Mouse (Mus musculus): ENCODE measurements around the gene Kank1. TPM values are rescaled to one million over a fixed set of nuclear protein-coding genes. Genes with fewer than 3 reads are reported as not detected.

Kank1 gene
- polyA plus RNA-seq, 1 experiment = not detected

DNA sequence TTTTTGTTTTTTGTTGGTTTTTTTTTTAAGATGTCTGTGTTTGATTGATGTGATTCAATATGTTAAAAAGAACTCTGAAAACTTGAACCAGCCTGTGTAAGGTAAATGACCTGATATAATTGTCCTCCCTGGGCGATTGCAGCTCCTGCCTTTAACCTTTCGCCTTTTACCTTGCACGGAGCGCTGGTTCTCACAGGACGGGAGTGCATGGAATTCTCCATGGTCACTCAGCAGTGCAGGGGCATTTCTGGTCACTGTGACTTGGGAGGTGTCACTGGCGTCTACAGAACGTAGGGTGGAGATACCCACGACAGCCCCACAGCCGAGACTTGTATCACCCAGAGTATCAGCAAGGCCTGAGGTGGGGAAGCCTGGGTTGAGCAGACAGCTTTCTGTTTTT is 34.8 kb downstream of the Kank1 start:
- Histone ChIP-seq H3K9me3 (ENCODE audit: control insufficient read depth, low read length) (peaks cover 4% of the 10 kb centered on the region; the same call in 1 of the 2 replicates), H3K36me3 (ENCODE audit: control insufficient read depth) (no peaks in the 10 kb centered on the region), H3K27me3 (ENCODE audit: control insufficient read depth) (no peaks in the 10 kb centered on the region), H3K4me3 (replicated peaks) (no peak overlapping the region), H3K4me1 (ENCODE audit: control insufficient read depth) (no peaks in the 10 kb centered on the region)
- TF ChIP-seq TAL1 (IDR thresholded peaks at IDR 0.05; ENCODE audit: low read length) = no peak
- no peak for TF ChIP-seq GATA1 (IDR thresholded peaks at IDR 0.05; ENCODE audit: low read length)

DNA sequence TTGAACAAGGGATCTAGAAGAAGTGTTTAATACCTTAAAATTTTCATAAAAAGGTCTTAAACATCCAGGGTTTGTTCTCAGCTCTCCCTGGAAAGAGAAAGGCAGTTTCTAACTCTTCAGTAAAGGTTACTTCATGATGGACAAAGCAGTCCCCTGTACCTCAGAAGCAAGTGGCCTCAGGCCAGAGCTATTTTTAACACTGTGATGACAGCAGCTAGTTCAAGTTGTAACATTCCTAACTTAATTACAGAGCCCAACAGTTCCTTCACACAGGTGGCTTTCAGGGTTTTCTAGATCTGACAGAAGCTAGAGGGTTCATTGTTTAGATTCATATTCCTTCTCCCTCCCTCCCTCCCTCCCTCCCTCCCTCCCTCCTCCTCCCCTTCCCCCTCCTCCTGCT is 36.4 kb downstream of the Kank1 start:
- no peaks in the 10 kb centered on the region for H3K36me3 ChIP-seq (ENCODE audit: control insufficient read depth)
- H3K4me1 ChIP-seq (ENCODE audit: control insufficient read depth) = no peaks in the 10 kb centered on the region
- no peaks in the 10 kb centered on the region for H3K27me3 ChIP-seq (ENCODE audit: control insufficient read depth)
- peaks cover 4% of the 10 kb centered on the region; the same call in 1 of the 2 replicates for H3K9me3 ChIP-seq (ENCODE audit: control insufficient read depth, low read length)
- TF ChIP-seq TAL1 (IDR thresholded peaks at IDR 0.05; ENCODE audit: low read length) = no peak
- TF ChIP-seq GATA1 (IDR thresholded peaks at IDR 0.05; ENCODE audit: low read length) = no peak
- no peak overlapping the region for H3K4me3 ChIP-seq (replicated peaks)

DNA sequence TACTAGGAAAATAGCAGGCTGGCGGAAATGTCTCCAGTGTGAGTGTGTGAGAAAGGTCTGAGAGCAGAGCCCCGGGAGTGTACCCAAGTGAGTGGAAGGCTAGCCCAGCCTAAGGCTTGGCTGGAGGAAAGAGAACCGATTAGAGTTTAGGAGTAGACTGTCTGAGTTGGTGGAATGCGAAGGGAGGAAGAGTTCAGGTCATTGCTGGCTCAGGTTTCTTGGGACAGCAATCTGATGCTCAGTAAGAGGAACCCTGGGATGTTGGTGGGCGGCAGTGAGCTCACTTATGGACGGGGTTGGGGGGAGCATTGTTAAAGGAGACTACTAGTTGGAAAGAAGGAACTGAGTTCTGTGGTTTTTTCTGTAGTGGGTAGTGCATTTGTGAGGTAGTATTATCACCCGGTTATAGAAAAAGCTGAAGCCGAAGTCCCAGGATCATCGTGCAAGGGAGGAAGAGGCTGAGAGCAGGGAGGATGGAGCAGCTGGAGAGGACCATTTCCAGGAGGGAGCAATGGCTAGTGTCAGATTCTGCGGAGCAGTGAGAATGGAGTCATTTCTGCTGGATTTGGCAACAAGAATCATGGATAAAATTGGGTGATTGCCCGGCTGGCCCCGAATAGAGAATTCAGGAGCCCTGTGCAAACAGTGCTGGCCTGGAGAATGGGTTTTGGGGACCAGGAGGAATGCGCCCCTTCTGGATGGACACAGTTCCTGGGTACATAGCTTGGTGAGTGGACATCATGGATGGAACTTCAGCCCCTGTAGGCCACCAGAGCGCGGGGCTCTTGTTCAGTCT is 40.0 kb downstream of the Kank1 start:
- Histone ChIP-seq H3K4me1 (ENCODE audit: control insufficient read depth) (no peaks in the 10 kb centered on the region), H3K27me3 (ENCODE audit: control insufficient read depth) (no peaks in the 10 kb centered on the region), H3K4me3 (replicated peaks) (no peak overlapping the region), H3K36me3 (ENCODE audit: control insufficient read depth) (no peaks in the 10 kb centered on the region), H3K9me3 (ENCODE audit: control insufficient read depth, low read length) (no peaks in the 10 kb centered on the region)
- TF ChIP-seq TAL1 (IDR thresholded peaks at IDR 0.05; ENCODE audit: low read length) = no peak
- TF ChIP-seq GATA1 (IDR thresholded peaks at IDR 0.05; ENCODE audit: low read length) = no peak

DNA sequence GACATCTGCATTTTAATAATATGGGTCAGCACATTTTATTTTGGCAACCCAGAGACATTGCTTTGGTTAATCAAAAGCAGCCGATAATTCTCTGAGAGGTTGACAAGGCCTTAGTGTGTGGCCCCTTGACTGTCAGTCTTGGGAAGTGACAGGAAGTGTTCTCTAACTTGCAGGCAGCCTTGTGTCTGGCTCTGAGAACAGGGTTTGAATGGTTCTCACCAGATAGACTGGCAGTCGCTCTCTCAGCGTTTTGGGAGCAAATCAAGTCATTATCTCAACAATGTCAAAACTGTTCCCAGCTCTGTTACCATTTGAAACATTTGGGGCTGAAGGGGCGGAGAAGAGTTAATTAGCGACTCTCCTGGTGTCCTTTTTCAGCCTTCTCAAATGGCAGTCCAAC is 41.0 kb downstream of the Kank1 start:
- H3K4me3 ChIP-seq (replicated peaks) = no peak overlapping the region

DNA sequence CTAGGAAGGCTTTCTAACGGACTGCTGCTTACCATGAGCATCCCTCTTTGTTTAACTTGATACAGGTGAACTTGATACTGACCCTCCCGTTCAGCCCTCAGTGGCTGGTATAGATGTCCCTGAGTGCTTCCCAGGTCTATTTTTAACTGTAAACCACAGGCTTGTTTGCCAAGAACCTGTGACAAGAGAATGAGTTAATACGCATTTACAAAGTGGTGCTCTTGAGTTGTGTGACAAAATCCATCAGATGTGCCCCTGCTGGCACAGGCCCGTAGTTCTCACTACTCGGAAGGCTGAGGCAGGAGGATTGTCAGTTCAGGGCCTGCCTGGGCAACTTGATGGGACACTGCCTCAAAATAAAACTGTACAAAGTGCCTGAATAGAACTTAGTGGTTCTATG is 42.8 kb downstream of the Kank1 start:
- Histone ChIP-seq H3K9me3 (ENCODE audit: control insufficient read depth, low read length) (no peaks in the 10 kb centered on the region), H3K36me3 (ENCODE audit: control insufficient read depth) (no peaks in the 10 kb centered on the region), H3K4me3 (replicated peaks) (no peak overlapping the region), H3K27me3 (ENCODE audit: control insufficient read depth) (no peaks in the 10 kb centered on the region), H3K4me1 (ENCODE audit: control insufficient read depth) (no peaks in the 10 kb centered on the region)
- no peak for TF ChIP-seq GATA1 (IDR thresholded peaks at IDR 0.05; ENCODE audit: low read length)
- TF ChIP-seq TAL1 (IDR thresholded peaks at IDR 0.05; ENCODE audit: low read length) = no peak

More for the DNA sequence above, 41.0 kb downstream of the Kank1 start:
- Histone ChIP-seq H3K9me3 (ENCODE audit: control insufficient read depth, low read length) (no peaks in the 10 kb centered on the region), H3K27me3 (ENCODE audit: control insufficient read depth) (no peaks in the 10 kb centered on the region), H3K4me1 (ENCODE audit: control insufficient read depth) (no peaks in the 10 kb centered on the region), H3K36me3 (ENCODE audit: control insufficient read depth) (no peaks in the 10 kb centered on the region)
- TF ChIP-seq GATA1 (IDR thresholded peaks at IDR 0.05; ENCODE audit: low read length) (no peak), TAL1 (IDR thresholded peaks at IDR 0.05; ENCODE audit: low read length) (no peak)

DNA sequence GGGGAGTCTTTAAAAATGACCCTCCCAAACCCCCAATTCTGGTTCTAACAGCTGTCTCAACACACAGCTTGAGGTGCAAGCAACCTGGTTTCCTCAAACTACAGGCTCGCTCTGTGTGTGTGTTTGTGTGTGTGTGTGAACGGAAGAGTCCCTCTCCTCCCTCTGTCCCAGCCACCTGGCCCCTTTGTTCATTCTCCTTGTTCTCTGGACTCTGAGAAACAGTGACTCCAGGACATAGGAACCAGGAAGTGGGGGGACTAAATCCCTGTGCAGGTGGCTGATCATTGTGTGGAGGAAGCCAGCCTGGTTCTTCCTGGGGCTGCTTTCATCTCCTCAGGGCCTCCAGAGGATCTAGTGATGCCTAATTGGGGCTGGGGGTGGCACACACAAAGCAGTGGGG is 46.9 kb downstream of the Kank1 start:
- TF ChIP-seq TAL1 (IDR thresholded peaks at IDR 0.05; ENCODE audit: low read length) = no peak
- no peak for TF ChIP-seq GATA1 (IDR thresholded peaks at IDR 0.05; ENCODE audit: low read length)
- Histone ChIP-seq H3K9me3 (ENCODE audit: control insufficient read depth, low read length) (no peaks in the 10 kb centered on the region), H3K4me1 (ENCODE audit: control insufficient read depth) (no peaks in the 10 kb centered on the region), H3K4me3 (replicated peaks) (no peak overlapping the region), H3K27me3 (ENCODE audit: control insufficient read depth) (no peaks in the 10 kb centered on the region), H3K36me3 (ENCODE audit: control insufficient read depth) (no peaks in the 10 kb centered on the region)

DNA sequence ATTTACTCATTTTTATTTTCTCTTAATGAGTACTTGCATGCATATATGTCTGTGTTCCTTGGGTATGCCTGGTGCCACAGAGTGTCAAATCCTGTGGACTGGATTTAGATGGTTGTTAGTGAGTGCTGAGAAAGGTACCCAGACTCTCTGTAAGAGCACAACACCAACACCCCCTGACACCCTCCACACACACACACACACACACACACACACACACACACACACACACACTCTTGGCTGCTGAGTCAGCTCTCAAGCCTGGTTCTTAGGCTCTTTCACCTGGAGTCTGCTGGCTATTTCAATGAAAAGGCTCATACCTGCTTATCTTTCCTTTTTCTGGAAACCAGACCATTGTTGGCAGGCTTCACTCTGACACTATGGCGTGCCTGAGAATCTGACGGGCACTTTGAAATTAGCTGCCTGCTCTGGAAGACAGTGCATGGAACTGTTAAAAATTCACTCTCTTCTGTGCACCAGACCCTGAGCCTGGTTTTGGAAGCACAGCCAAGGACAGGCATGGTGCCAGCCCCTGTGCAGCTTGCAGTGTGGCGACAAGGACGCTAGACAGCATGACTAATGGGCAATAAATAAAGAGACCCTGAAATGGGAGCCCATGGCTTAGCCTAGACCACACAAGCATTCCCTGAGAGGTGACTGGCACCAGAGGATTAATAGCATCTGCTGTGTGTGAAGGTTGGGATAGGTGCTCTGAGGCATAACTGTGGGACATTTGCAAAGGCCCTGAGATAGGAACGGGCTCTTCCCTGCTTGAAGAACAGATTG is 49.2 kb downstream of the Kank1 start:
- Histone ChIP-seq H3K4me3 (replicated peaks) (no peak overlapping the region), H3K27me3 (ENCODE audit: control insufficient read depth) (no peaks in the 10 kb centered on the region), H3K4me1 (ENCODE audit: control insufficient read depth) (no peaks in the 10 kb centered on the region), H3K36me3 (ENCODE audit: control insufficient read depth) (no peaks in the 10 kb centered on the region), H3K9me3 (ENCODE audit: control insufficient read depth, low read length) (no peaks in the 10 kb centered on the region)
- TF ChIP-seq GATA1 (IDR thresholded peaks at IDR 0.05; ENCODE audit: low read length) (no peak), TAL1 (IDR thresholded peaks at IDR 0.05; ENCODE audit: low read length) (no peak)

DNA sequence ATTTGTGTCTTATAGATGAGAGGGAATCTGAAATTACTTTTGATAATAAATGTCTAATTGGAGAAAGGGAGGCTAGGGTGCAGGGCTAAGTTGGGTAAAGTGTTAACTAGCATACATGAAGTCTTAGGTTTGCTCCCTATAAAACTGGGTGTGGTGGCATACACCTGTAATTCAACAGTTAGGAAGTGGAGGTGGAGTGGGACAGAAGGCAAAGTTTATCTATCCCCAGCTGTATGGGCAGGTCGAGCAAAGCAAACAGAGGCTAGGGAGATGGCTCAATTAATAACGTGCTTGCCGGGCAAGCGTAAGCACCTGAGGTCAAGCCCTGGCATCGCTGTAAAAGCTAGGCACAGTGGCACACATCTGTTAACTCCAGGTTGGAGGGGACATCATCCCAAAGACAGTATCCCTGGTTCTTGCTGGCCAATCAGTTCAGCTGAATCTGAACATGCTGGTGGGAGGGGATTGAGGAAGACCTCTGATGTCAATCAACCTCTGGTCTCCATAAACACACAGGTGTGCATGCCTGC is 54.3 kb downstream of the Kank1 start:
- TF ChIP-seq TAL1 (IDR thresholded peaks at IDR 0.05; ENCODE audit: low read length) (no peak), GATA1 (IDR thresholded peaks at IDR 0.05; ENCODE audit: low read length) (no peak)
- Histone ChIP-seq H3K4me1 (ENCODE audit: control insufficient read depth) (no peaks in the 10 kb centered on the region), H3K27me3 (ENCODE audit: control insufficient read depth) (no peaks in the 10 kb centered on the region), H3K4me3 (replicated peaks) (no peak overlapping the region), H3K36me3 (ENCODE audit: control insufficient read depth) (no peaks in the 10 kb centered on the region), H3K9me3 (ENCODE audit: control insufficient read depth, low read length) (no peaks in the 10 kb centered on the region)

DNA sequence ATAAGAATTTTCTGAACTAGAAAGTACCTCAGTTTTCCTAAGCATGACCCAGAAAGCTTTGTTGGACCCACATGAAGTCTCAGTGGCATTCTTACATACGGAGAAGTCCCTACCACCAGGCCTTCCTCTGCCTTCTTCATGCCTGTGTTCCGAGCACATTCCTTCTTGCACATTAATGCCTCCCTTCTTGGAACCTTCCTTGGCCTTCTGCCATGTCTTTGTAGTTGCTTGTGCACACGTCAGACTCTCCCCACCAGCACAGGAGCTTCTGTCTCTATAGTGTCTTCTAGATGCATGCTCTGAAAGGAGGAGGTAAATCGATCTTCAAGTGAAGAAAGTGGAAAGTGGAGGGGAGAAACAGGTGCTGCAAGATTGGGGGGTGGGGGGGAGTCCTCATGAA is 58.4 kb downstream of the Kank1 start:
- H3K4me3 ChIP-seq (replicated peaks) = no peak overlapping the region
- H3K27me3 ChIP-seq (ENCODE audit: control insufficient read depth) = no peaks in the 10 kb centered on the region
- TF ChIP-seq GATA1 (IDR thresholded peaks at IDR 0.05; ENCODE audit: low read length) = no peak
- TF ChIP-seq TAL1 (IDR thresholded peaks at IDR 0.05; ENCODE audit: low read length) = no peak
- no peaks in the 10 kb centered on the region for H3K36me3 ChIP-seq (ENCODE audit: control insufficient read depth)
- no peaks in the 10 kb centered on the region for H3K4me1 ChIP-seq (ENCODE audit: control insufficient read depth)
- H3K9me3 ChIP-seq (ENCODE audit: control insufficient read depth, low read length) = no peaks in the 10 kb centered on the region
